Mouse (Mus musculus) kidney, adult 2 months (tissue): ENCODE results near the gene Abl1.

Source experiments
- CTCF ChIP-seq: fragments of 200-500 bp; conservative IDR thresholded peaks from 2 replicates; pipeline ENCODE4 v1.5.1; 2011; ENCODE audit warnings: low read depth, mild to moderate bottlenecking, control low read depth, low read length, moderate library complexity, mixed read lengths; ENCODE audit not compliant: insufficient read depth, insufficient read length
- POLR2A ChIP-seq: fragments of 200-500 bp; IDR thresholded peaks from one replicate; pipeline ENCODE4 v1.6.1; 2011; ENCODE audit warnings: low read depth, low read length, control low read depth

DNA sequence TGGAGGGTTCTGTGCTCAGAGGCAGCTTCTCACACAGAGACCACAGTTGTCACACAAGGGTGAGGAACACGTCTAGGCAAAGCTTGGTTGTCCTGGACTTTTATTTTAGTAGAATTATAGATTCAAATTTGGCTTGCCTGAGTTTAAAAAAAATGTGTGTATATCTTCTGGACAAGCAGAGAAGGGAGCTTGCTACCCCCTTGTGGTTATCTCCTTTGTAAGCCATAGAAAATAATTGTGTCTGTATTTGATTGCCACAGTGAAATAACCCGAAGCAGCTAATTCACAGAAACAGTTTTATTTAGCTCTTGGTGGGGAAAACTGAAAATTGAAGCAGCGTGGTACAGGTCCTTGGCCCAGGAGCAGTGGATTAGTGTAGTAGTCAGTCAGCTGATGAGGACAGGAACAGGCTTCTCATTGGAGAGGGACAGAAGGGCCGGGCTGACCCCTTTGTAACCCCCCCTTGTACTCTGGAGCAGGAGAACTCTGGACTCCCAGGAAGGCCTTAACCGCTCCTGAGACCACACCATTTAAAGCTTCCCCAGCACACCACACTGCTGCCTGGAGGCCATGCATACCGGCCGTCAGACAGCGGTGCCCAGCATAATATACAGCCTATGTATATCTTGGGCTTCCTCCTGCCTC is 94.9 kb downstream of the Abl1 start:
- no peak for TF ChIP-seq CTCF
- TF ChIP-seq POLR2A, result no peak
